8 mouse cellular contexts compared by ENCODE assay signal in genomic region chr17:72919641-72920040, GRCm38 (mm10). TPM values are rescaled to one million over a fixed set of nuclear protein-coding genes. Genes with fewer than 3 reads are reported as not detected.
DNase-seq lines count a peak whose midpoint lies in the region; ATAC-seq and TF ChIP-seq lines count a peak whose summit lies in the region.

No protein-coding gene starts in this region.

- peak overlapping the region; percentile 97 for H3K27ac ChIP-seq in heart, embryonic 10.5 days
- peak overlapping the region; percentile 97 for H3K27ac ChIP-seq in thymus, adult 2 months (ENCODE audit: control insufficient read depth, insufficient read depth, low read length)
- no peak overlapping the region for H3K27ac ChIP-seq in liver, embryonic 12.5 days

- peak overlapping the region; percentile 89 for H3K4me3 ChIP-seq in heart, embryonic 10.5 days
- H3K4me3 ChIP-seq in thymus, adult 2 months (ENCODE audit: control insufficient read depth, insufficient read depth, low read length): peak overlapping the region; percentile 97
- H3K4me3 ChIP-seq in liver, embryonic 12.5 days: peak overlapping the region; percentile 61

- 5% methylated on average over 3 of the region's 3 CpGs for WGBS in heart, embryonic 10.5 days
- 18% methylated on average over 3 of the region's 3 CpGs for WGBS in thymus, adult 2 months
- 27% methylated on average over 3 of the region's 3 CpGs for WGBS in liver, embryonic 12.5 days (ENCODE audit: insufficient replicate concordance)

- H3K4me1 ChIP-seq in heart, embryonic 10.5 days: peaks cover 69% of the 10 kb centered on the region
- H3K4me1 ChIP-seq in thymus, adult 2 months (replicated peaks; ENCODE audit: control insufficient read depth, insufficient read depth, low read length): peaks cover 46% of the 10 kb centered on the region
- H3K4me1 ChIP-seq in liver, embryonic 12.5 days: peaks cover 21% of the 10 kb centered on the region

- H3K36me3 ChIP-seq in heart, embryonic 10.5 days: peaks cover 36% of the 10 kb centered on the region
- H3K36me3 ChIP-seq in thymus, adult 2 months (ENCODE audit: control insufficient read depth, insufficient read depth, low read length): peaks cover 36% of the 10 kb centered on the region
- H3K36me3 ChIP-seq in liver, embryonic 12.5 days: no peaks in the 10 kb centered on the region; the same call in 1 of the 2 replicates

- no peak for DNase-seq in heart, embryonic 10.5 days (ENCODE audit: low spot score)
- DNase-seq in heart, adult 18-20 months: no peak
- DNase-seq in thymus, adult 2 months: no peak
- DNase-seq in thymus, postnatal 36 days: no peak
- peak; percentile 19 for DNase-seq in testis, postnatal 10 days (ENCODE audit: low spot score)
- no peak for DNase-seq in layer of hippocampus, postnatal 36 days
- DNase-seq in adrenal gland, postnatal 36 days: no peak

- no peak for TF ChIP-seq POLR2A in thymus, adult 2 months (IDR thresholded peaks at IDR 0.05; ENCODE audit: control insufficient read depth, extremely low read depth, insufficient read depth, low read length, poor library complexity)

- H3K9ac ChIP-seq in liver, embryonic 12.5 days: peak overlapping the region; percentile 61; the same call in 1 of the 2 replicates

- no peaks in the 10 kb centered on the region for H3K27me3 ChIP-seq in heart, embryonic 10.5 days (ENCODE audit: insufficient read depth, poor library complexity, severe bottlenecking)
- H3K27me3 ChIP-seq in thymus, adult 2 months (ENCODE audit: control insufficient read depth, insufficient read depth, low read length): no peaks in the 10 kb centered on the region
- H3K27me3 ChIP-seq in liver, embryonic 12.5 days (replicated peaks): peaks cover 55% of the 10 kb centered on the region

- peak overlapping the region; percentile 86 for H3K4me2 ChIP-seq in liver, embryonic 12.5 days

- TF ChIP-seq CTCF in thymus, adult 2 months (IDR thresholded peaks at IDR 0.05; ENCODE audit: borderline replicate concordance, control insufficient read depth, extremely low read depth, insufficient read depth, low read length, poor library complexity): no peak

- ATAC-seq in liver, embryonic 12.5 days: no peak

- no peaks in the 10 kb centered on the region for H3K9me3 ChIP-seq in heart, embryonic 10.5 days
- H3K9me3 ChIP-seq in liver, embryonic 12.5 days (replicated peaks): no peaks in the 10 kb centered on the region

RNA-seq across cellular contexts. Expression of gene Lbh, which starts 1.5 kb away (rescaled TPM):
- polyA plus RNA-seq in heart, embryonic 10.5 days (2016; fragmentation: Nextera tagmentation; extraction: Ambion mirVana): 10.8 and 15.4 TPM in 2 replicates
- 100 to 1,000 TPM; 432 to 483 TPM for total RNA-seq in heart, adult 18-20 months (2021)
- polyA plus RNA-seq in thymus, adult 2 months (2012; rRNA removed): 197 and 216 TPM in 2 replicates
- polyA plus RNA-seq in liver, embryonic 12.5 days (2016; fragmentation: Nextera tagmentation; extraction: Ambion mirVana): 1.4 TPM in 2 replicates
- 10 to 100 TPM; 32.6 to 35.7 TPM for total RNA-seq in layer of hippocampus, postnatal 36 days (2021)
- 10 to 100 TPM; 24.2 to 29.8 TPM for total RNA-seq in adrenal gland, postnatal 36 days (2021)

Comparison
In these comparisons a context has a peak if more than half of its experiments do, and no peak if none do; other contexts are left out.
1. RNA of gene Lbh, which starts 1.5 kb away (total RNA-seq): 432 to 483 TPM in heart, adult 18-20 months; 32.6 to 35.7 TPM in layer of hippocampus, postnatal 36 days and 24.2 to 29.8 TPM in adrenal gland, postnatal 36 days; every median in the first group is over 10 times any median in the second.
2. Peak in every context shown above with its lines, with median percentiles within 50 percentile points of each other: H3K4me3 ChIP-seq.